Mouse (Mus musculus): ENCODE results near the gene Zfp568.

Gene Zfp568

GRCm38 (mm10) chr7:29992698-29993097, 8.9 kb downstream of the Zfp568 start:
- DNase-seq: no peak

- no peak for DNase-seq
Measured at GRCm38 (mm10) chr7:29993340-29993739, 9.6 kb downstream of the Zfp568 start.

DNA sequence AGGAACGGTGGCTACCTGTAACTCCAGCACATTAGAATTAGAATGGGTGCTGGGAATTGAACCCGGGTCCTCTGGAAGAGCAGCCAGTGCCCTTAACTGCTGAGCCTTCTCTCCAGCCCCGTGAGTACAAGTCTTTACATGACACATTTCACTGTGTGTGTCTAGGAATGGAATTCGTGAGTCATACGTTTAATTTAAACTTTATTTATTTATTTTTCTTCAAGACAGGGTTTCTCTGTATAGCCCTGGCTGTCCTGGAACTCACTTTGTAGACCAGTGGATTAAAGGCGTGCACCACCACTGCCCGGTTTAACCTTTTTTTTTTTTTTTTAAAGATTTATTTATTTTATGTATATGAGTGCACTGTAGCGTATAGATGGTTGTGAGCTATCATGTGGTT, 11.4 kb downstream of the Zfp568 start:
- DNase-seq: no peak

GRCm38 (mm10) chr7:30000601-30001000, 16.8 kb downstream of the Zfp568 start:
- no peak for DNase-seq

DNA sequence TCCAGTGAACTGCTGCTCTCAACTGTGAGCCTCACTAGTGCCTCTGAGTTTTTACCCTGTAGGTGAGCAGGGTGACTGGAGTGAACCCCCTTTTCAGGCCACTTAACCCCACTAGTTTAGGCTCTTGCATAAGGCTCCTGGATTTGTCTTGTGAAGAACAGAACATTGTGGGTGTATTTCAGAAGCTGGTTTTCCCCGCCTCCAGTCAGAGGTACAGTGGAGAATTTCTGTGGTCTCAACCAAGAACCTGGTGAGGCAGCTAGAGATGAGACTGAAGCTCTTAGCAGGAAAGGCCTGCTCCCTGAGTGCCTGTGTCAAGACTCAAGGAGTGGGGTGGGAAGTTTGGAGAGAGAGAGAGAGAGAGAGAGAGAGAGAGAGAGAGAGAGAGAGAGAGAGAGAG, 23.8 kb downstream of the Zfp568 start:
- DNase-seq: no peak

- DNase-seq: no peak
Measured at GRCm38 (mm10) chr7:30008020-30008690, 24.4 kb downstream of the Zfp568 start.

GRCm38 (mm10) chr7:30009321-30010085, 25.7 kb downstream of the Zfp568 start:
- no peak for DNase-seq

DNA sequence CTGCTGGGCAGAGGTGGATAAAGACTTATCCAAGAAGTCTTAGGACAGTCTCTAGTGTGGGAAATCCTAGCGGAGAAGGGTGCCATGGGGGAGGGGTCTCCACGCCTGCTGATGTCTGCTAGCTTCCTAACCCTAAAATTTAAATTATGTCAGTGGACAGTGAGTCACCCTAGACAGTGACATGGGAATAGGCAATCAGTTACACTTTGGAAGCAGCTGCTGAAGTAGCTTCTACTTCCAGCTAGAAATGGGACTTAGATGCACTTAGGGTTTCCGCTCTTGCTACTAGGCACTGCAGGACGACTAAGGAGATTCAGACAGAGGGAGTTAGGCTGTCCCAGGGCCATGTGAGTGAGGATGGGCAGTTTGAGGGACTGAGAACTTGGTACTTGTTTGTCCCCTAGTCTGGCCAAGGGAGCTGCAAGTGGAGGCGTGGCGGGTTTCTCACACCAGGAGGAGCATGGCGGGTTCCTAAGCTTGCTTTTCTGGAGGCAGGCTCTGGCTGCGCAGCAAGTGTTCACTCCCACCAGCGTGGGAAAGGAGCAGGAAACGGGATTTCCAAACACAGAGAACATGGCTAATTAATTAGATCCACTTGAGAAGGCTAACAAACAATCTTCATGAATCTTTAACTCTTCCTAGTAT, 26.9 kb downstream of the Zfp568 start:
- no peak for DNase-seq

DNA sequence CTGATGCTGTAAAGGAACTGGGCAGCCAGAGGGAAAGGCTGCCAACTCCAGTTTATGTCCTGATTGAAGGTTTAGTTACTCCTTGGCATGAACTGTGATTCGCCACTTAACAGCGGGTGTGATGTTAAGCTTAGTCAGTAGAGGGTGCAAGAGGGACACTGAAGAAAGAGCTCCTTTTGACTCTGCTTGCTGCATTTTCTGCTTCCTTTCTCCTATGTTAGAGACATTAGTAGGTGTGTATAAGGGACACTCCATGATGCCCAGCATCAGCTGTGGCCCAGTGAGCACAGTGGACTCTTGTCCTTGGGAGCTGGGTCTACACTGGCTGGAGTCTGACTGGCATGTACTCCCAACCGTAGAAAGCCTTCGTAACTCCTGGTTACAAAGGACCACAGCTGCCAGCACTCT, 29.2 kb downstream of the Zfp568 start:
- DNase-seq: peak; percentile 22

DNA sequence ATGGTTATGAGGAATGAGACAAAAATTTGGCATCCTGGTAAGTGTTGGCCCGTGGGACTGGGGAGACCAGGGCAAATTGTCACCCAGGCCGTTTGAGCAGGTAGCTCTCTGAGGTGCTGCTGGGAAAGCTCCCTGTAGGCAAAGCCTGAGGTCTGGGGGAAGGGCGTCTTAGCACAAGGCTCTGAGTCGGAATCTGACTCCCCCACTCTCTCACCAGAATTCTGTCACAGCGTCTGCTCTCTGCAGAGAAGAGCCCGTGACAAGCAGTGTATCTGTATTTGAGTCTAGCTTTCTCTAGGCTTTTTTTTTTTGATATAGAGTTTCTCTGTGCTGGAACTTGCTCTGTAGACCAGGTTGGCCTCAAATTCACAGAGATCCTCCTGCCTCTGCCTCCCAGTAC, 33.5 kb downstream of the Zfp568 start:
- no peak for DNase-seq

GRCm38 (mm10) chr7:30019543-30019942, 35.8 kb downstream of the Zfp568 start:
- DNase-seq: no peak

- no peak for DNase-seq
Measured at GRCm38 (mm10) chr7:30023324-30023723, 39.6 kb downstream of the Zfp568 start.

DNA sequence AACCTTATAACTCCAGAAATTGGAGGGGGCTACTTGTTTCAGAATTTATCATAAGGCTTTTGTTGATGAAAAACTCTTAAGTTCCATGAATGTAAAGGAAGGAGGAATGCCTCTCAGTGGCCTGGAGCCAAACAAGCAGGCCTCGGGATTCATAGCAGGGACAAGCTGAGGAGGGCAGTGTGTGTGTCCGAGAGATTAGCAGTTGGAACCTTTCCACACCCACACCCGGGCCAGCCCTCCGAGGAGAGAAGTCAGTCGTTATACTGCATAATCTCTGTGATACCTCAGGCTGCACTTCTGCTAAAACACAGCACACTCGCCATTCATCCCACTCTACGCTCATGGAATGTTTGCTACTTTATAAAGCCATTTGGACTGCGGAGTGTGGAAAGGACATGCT, 40.0 kb downstream of the Zfp568 start:
- DNase-seq: no peak

DNA sequence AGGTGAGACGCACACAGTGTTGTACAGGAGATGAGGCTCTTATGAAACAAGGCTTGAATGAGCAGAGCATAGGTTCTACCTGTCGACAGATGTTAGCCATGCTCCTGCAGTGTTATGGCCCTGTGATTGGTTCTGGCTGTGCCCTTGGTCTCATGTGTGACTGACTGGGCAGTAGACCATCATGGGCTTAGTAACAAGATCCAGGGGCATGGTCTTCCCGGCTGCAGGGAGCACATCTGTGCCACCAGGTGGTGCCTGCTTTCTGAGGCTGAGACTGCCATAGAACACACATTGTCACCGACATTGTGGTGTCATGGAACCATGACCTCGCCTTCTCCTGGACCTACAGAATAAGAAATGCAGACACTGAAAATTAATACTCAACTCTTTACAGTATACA, 41.6 kb downstream of the Zfp568 start:
- no peak for DNase-seq

DNA sequence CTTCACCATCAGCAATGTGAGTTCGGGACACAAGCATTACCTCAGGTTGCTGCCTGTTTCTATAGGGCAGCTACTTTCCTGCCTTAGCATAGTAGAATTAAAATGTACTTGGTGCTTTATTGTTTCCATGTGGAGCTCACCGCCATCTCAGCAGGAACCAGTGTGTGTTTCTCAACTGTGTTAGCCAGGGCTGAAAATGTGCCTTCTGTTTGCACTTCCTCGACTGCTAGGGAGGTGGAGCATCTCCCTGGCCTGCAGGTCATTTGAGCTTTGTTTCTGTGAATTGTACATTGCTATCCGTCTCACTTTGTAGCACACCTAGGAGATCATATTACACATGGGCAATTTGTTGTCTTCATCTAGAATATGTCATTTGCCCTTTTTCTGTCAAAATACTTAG, 43.6 kb downstream of the Zfp568 start:
- no peak for DNase-seq

DNA sequence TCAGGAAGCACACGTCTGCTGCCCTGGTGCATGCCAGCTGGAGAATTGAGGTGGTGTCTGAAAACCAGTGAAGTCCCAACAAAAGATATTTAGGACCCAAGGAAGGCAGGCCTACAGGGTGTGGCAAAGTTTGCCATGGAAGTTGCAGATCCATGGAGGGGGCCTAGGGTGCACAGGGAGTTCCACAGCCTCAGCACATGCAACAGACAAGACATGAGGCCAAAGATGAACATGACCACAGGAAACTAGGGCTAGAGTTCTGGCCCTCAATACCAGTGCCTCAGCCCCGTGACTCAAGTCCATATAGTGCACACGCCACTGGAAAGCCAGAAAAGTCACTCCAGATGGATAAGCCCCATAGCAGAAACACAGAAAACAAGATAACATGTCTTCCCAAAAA, 44.8 kb downstream of the Zfp568 start:
- DNase-seq: no peak

- no peak for DNase-seq
Measured at GRCm38 (mm10) chr7:30030677-30031076, 46.9 kb downstream of the Zfp568 start.

- DNase-seq: no peak
Measured at GRCm38 (mm10) chr7:30031379-30031778, 47.6 kb downstream of the Zfp568 start.

GRCm38 (mm10) chr7:30034331-30034730, 50.6 kb downstream of the Zfp568 start:
- no peak for DNase-seq

DNA sequence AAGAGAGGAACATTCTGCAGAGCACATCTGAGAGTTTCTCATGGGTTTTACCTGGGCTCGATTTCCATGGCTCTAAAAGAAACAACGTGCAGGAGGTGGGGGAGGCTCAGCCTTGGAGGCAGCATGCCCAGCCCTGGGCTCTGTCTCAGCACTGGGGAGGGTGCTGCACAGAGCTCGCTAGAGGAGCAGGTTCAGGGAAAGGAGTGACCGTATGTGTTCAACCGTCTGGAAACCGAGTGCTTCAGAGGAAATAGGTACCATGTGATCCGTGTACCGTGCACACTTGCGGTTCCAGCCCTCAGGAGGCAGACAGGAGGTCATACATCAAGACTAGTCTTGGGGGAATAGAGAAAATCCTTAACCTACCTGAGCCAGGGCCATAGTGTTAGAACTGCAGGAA, 60.6 kb downstream of the Zfp568 start:
- DNase-seq: no peak

DNA sequence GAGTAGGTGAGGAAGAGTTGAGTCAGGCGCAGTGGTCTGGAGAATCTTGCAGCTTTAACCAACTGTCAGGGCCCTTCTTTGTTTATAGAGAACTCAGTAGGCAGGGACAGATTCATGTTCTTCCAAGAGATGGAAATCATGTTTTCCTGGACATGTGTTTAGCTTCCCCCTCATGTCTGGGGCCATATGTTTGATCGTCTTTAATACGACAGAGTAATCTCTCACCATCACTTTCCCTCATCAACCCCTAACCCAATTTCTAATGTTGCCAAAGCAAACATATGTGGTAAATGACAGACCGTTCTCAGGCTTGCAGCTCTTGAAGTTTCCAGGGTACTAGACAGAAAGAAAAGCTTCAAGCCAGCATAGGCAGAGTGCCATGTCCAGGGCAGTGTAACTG, 64.4 kb downstream of the Zfp568 start:
- no peak for DNase-seq

- DNase-seq: peak; percentile 92
Measured at GRCm38 (mm10) chr7:30050882-30051548, 67.3 kb downstream of the Zfp568 start, which contains the start of gene Zfp14. Gene Zfp14, minus strand, starts transcription at chr7:30051380.

- no peak for DNase-seq
Measured at GRCm38 (mm10) chr7:30053591-30053990, 69.8 kb downstream of the Zfp568 start.

DNA sequence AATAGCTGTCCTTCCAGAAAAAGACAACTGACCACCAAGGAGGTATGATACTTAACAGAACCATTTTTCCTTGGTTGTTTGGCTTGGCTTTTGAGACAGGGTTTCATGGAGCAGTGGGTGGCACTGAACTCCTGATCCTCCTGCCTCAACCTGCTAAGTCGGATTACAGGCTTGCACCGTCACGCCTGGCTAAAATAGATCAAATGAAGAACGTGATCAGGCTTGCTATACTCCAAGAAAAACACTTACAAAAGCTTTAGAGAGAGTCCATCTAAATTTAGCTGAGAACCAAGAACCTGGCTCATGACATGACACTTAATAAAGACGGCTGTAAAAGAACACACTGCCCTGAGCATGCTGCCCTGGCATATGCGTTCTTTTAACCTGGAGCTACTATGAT, 76.6 kb downstream of the Zfp568 start:
- no peak for DNase-seq

Measured in cerebellum, adult 11-12 months (tissue).